In the genomic region with DNA sequence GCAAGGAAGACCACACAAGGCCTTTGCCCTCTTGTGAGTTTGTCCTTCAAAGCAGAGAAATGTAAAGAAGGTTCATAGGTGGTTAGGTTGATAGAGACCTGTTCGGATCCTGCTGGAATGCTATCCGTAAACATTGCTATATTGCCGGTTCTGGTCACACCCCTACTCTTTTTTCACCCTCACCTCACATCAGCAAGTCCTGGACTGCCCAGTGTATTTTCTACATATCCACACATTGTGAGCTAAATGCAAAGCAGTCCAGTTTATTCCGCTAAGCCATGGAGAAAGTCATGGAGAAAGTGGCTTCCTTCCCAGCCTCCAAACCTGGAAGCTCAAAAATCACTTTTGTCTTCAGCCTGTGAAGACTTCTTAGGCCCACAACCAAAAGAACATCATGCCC, we compare ENCODE assay signal across 17 mouse cellular contexts. TPM values are rescaled to one million over a fixed set of nuclear protein-coding genes. Genes with fewer than 3 reads are reported as not detected.
"Had no signal": no experiment of that assay in that cellular context is flagged by ENCODE, and none has a peak within 500 bp of the region (broad histone marks: within the 10 kb centered on the region; RNA-seq: fewer than 3 reads in every experiment).

No protein-coding gene starts in this region.

- H3K9me3 ChIP-seq: midbrain, embryonic 15.5 days; neural tube, embryonic 12.5 days; neural tube, embryonic 15.5 days had no signal

- H3K4me1 ChIP-seq: midbrain, embryonic 15.5 days; neural tube, embryonic 12.5 days; neural tube, embryonic 15.5 days had no signal

- H3K27me3 ChIP-seq: midbrain, embryonic 15.5 days; neural tube, embryonic 12.5 days; neural tube, embryonic 15.5 days had no signal

- H3K9ac ChIP-seq: liver, embryonic 14.5 days; lung, embryonic 14.5 days; midbrain, embryonic 15.5 days; neural tube, embryonic 12.5 days; neural tube, embryonic 15.5 days had no signal

- H3K4me2 ChIP-seq: lung, embryonic 14.5 days; midbrain, embryonic 11.5 days; midbrain, embryonic 15.5 days; neural tube, embryonic 12.5 days; neural tube, embryonic 15.5 days had no signal

- H3K4me3 ChIP-seq: midbrain, embryonic 15.5 days; myocyte; neural tube, embryonic 12.5 days; neural tube, embryonic 15.5 days had no signal

- H3K27ac ChIP-seq: liver, embryonic 14.5 days; midbrain, embryonic 15.5 days; neural tube, embryonic 12.5 days; neural tube, embryonic 15.5 days had no signal

- H3K36me3 ChIP-seq: midbrain, embryonic 15.5 days; neural tube, embryonic 12.5 days; neural tube, embryonic 15.5 days had no signal

- DNase-seq: right cerebral cortex, postnatal 25 days; spleen, adult 18-20 months had no signal

RNA-seq across cellular contexts. Expression of a gene that starts 8.1 kb away (rescaled TPM):
- polyA plus RNA-seq: small intestine, adult 2 months; urinary bladder, adult 2 months had no signal

RNA-seq across cellular contexts. Expression of a gene that starts 51.3 kb away (rescaled TPM):
- polyA plus RNA-seq: liver, embryonic 14.5 days; liver, embryonic 16.5 days; lung, embryonic 14.5 days; lung, embryonic 16.5 days; midbrain, embryonic 11.5 days; midbrain, embryonic 15.5 days; myocyte; neural tube, embryonic 12.5 days; neural tube, embryonic 15.5 days; small intestine, adult 2 months; stomach, embryonic 14.5 days; stomach, embryonic 16.5 days; testis, adult 2 months; thymus, adult 2 months; urinary bladder, adult 2 months had no signal
